Mouse (Mus musculus): ENCODE measurements around the gene Zfp652.
"Not testable (repeated sequence)": the region's sequence is repeated elsewhere in the genome, so short reads cannot be mapped to it uniquely, and the experiment has no call there.

Zfp652 gene

GRCm38 (mm10) chr11:95712563-95713224 is at the start of gene Zfp652:
Gene Zfp652, plus strand, starts transcription at chr11:95712673.
- peak; percentile 62 for ATAC-seq (ENCODE audit: low TSS enrichment)

GRCm38 (mm10) chr11:95666529-95667149 is 45.8 kb upstream of the Zfp652 start, which contains the start of gene Phb:
Gene Phb, plus strand, starts transcription at chr11:95666957.
- peak; percentile 99 for ATAC-seq (ENCODE audit: low TSS enrichment)

GRCm38 (mm10) chr11:95667177-95667576 is 45.3 kb upstream of the Zfp652 start:
- ATAC-seq (ENCODE audit: low TSS enrichment) = no peak

GRCm38 (mm10) chr11:95668086-95668485 is 44.4 kb upstream of the Zfp652 start:
- not testable (repeated sequence) for ATAC-seq (ENCODE audit: low TSS enrichment)

- no peak for ATAC-seq (ENCODE audit: low TSS enrichment)
These were observed 37.0 kb upstream of the Zfp652 start for GRCm38 (mm10) chr11:95675498-95675897.

- no peak for ATAC-seq (ENCODE audit: low TSS enrichment)
These were observed 36.2 kb upstream of the Zfp652 start for GRCm38 (mm10) chr11:95676307-95676706.

GRCm38 (mm10) chr11:95677925-95678701 is 34.4 kb upstream of the Zfp652 start:
- ATAC-seq (ENCODE audit: low TSS enrichment) = no peak

GRCm38 (mm10) chr11:95681995-95682601 is 30.4 kb upstream of the Zfp652 start:
- ATAC-seq (ENCODE audit: low TSS enrichment) = no peak

- ATAC-seq (ENCODE audit: low TSS enrichment) = no peak
These were observed 29.5 kb upstream of the Zfp652 start for GRCm38 (mm10) chr11:95682946-95683345.

- peak; percentile 77; the same call in 1 of the 2 replicates for ATAC-seq (ENCODE audit: low TSS enrichment)
These were observed 26.4 kb upstream of the Zfp652 start for GRCm38 (mm10) chr11:95686031-95686430.

GRCm38 (mm10) chr11:95687084-95687656 is 25.3 kb upstream of the Zfp652 start:
- ATAC-seq (ENCODE audit: low TSS enrichment) = no peak

GRCm38 (mm10) chr11:95688515-95688914 is 24.0 kb upstream of the Zfp652 start:
- no peak for ATAC-seq (ENCODE audit: low TSS enrichment)

- ATAC-seq (ENCODE audit: low TSS enrichment) = peak; percentile 59; the same call in 1 of the 2 replicates
These were observed 23.5 kb upstream of the Zfp652 start for GRCm38 (mm10) chr11:95688981-95689380.

GRCm38 (mm10) chr11:95689544-95689943 is 22.9 kb upstream of the Zfp652 start:
- ATAC-seq (ENCODE audit: low TSS enrichment) = no peak

GRCm38 (mm10) chr11:95698541-95698940 is 13.9 kb upstream of the Zfp652 start:
- ATAC-seq (ENCODE audit: low TSS enrichment) = no peak

GRCm38 (mm10) chr11:95700778-95701739 is 11.4 kb upstream of the Zfp652 start:
- no peak for ATAC-seq (ENCODE audit: low TSS enrichment)

- ATAC-seq (ENCODE audit: low TSS enrichment) = no peak
These were observed 8.2 kb upstream of the Zfp652 start for GRCm38 (mm10) chr11:95704032-95704969.

- ATAC-seq (ENCODE audit: low TSS enrichment) = peak; percentile 82
These were observed 7.5 kb upstream of the Zfp652 start for GRCm38 (mm10) chr11:95704970-95705330.

- no peak for ATAC-seq (ENCODE audit: low TSS enrichment)
These were observed 2.9 kb upstream of the Zfp652 start for GRCm38 (mm10) chr11:95709534-95710040.
